ENCODE assay signal across 8 mouse cellular contexts in genomic region chr2:102132945-102133558, GRCm38 (mm10). TPM values are rescaled to one million over a fixed set of nuclear protein-coding genes. Genes with fewer than 3 reads are reported as not detected.
DNase-seq lines count a peak whose midpoint lies in the region; ATAC-seq lines count a peak whose summit lies in the region.

No protein-coding gene starts in this region.

- 30% methylated on average over 10 of the region's 10 CpGs for WGBS in kidney, embryonic 15.5 days
- WGBS in liver, embryonic 13.5 days (ENCODE audit: insufficient replicate concordance) = 55% methylated on average over 10 of the region's 10 CpGs
- WGBS in heart, embryonic 11.5 days (ENCODE audit: insufficient replicate concordance) = 49% methylated on average over 10 of the region's 10 CpGs

- ATAC-seq in kidney, embryonic 15.5 days (replicated peaks; ENCODE audit: low FRiP score) = peak; percentile 58; the same call in 1 of the 2 replicates
- peak; percentile 69 for ATAC-seq in liver, embryonic 13.5 days (ENCODE audit: low read depth)
- ATAC-seq in heart, embryonic 11.5 days (replicated peaks; ENCODE audit: insufficient number of reproducible peaks, low FRiP score, low TSS enrichment) = no peak

- no peak overlapping the region for H3K4me2 ChIP-seq in kidney, embryonic 15.5 days
- H3K4me2 ChIP-seq in liver, embryonic 13.5 days = peak overlapping the region; percentile 16; the same call in 1 of the 2 replicates
- H3K4me2 ChIP-seq in heart, embryonic 11.5 days = no peak overlapping the region

- no peaks in the 10 kb centered on the region for H3K36me3 ChIP-seq in kidney, embryonic 15.5 days
- H3K36me3 ChIP-seq in liver, embryonic 13.5 days = no peaks in the 10 kb centered on the region
- H3K36me3 ChIP-seq in heart, embryonic 11.5 days (ENCODE audit: control insufficient read depth, insufficient read depth, low read length) = no peaks in the 10 kb centered on the region

- H3K27me3 ChIP-seq in kidney, embryonic 15.5 days = 0 out of 2 replicates have a peak, but pooled peaks cover 3% of the 10 kb centered on the region
- H3K27me3 ChIP-seq in liver, embryonic 13.5 days = no peaks in the 10 kb centered on the region
- H3K27me3 ChIP-seq in heart, embryonic 11.5 days (ENCODE audit: control insufficient read depth, insufficient read depth, low read length) = no peaks in the 10 kb centered on the region

- peak; percentile 57 to 70 for DNase-seq in lung, adult 18-20 months
- no peak for DNase-seq in lung, postnatal 10 days
- DNase-seq in liver, embryonic 13.5 days = no peak
- DNase-seq in yolk sac, embryonic 10.5 days (ENCODE audit: low spot score) = peak; percentile 78
- no peak for DNase-seq in spleen, adult 18-20 months
- no peak for DNase-seq in frontal cortex, adult 2 months (ENCODE audit: extremely low spot score in 1 of 2, low spot score in 1 of 2)

- H3K27ac ChIP-seq in kidney, embryonic 15.5 days = peak overlapping the region; percentile 42
- peak overlapping the region; percentile 69 for H3K27ac ChIP-seq in liver, embryonic 13.5 days
- H3K27ac ChIP-seq in heart, embryonic 11.5 days (ENCODE audit: low read depth, low read length) = no peak overlapping the region

- H3K9ac ChIP-seq in kidney, embryonic 15.5 days = no peak overlapping the region
- no peak overlapping the region for H3K9ac ChIP-seq in liver, embryonic 13.5 days
- no peak overlapping the region for H3K9ac ChIP-seq in heart, embryonic 11.5 days (ENCODE audit: low read depth, low read length)

- H3K9me3 ChIP-seq in kidney, embryonic 15.5 days (replicated peaks) = no peaks in the 10 kb centered on the region
- H3K9me3 ChIP-seq in liver, embryonic 13.5 days (replicated peaks) = no peaks in the 10 kb centered on the region
- no peaks in the 10 kb centered on the region for H3K9me3 ChIP-seq in heart, embryonic 11.5 days (replicated peaks; ENCODE audit: control insufficient read depth, low read length)

- H3K4me3 ChIP-seq in kidney, embryonic 15.5 days (replicated peaks) = no peak overlapping the region
- H3K4me3 ChIP-seq in liver, embryonic 13.5 days (replicated peaks) = no peak overlapping the region
- no peak overlapping the region for H3K4me3 ChIP-seq in heart, embryonic 11.5 days (ENCODE audit: low read depth, low read length)

- H3K4me1 ChIP-seq in kidney, embryonic 15.5 days = peaks cover 51% of the 10 kb centered on the region
- H3K4me1 ChIP-seq in liver, embryonic 13.5 days (replicated peaks) = peaks cover 41% of the 10 kb centered on the region
- H3K4me1 ChIP-seq in heart, embryonic 11.5 days (ENCODE audit: control insufficient read depth, insufficient read depth, low read length) = peaks cover 3% of the 10 kb centered on the region

RNA-seq across cellular contexts. Expression of gene Ldlrad3, which starts 53.1 kb away (rescaled TPM):
- 38.0 and 40.4 TPM in 2 replicates for polyA plus RNA-seq in kidney, embryonic 15.5 days (2015; fragmentation: Nextera tagmentation; extraction: Ambion mirVana)
- polyA plus RNA-seq in liver, embryonic 13.5 days (2015; fragmentation: Nextera tagmentation; extraction: Ambion mirVana) = 3.8 and 5.1 TPM in 2 replicates
- 19.0 and 19.2 TPM in 2 replicates for polyA plus RNA-seq in heart, embryonic 11.5 days (2014; fragmentation: Nextera tagmentation; extraction: Ambion mirVana)
- 11.0 and 12.1 TPM in 2 replicates for polyA plus RNA-seq in frontal cortex, adult 2 months (2012; rRNA removed)

Comparison
In these comparisons a context has a peak if more than half of its experiments do, and no peak if none do; other contexts are left out.
1. DNase-seq: peak in lung, adult 18-20 months (2 of 2) and yolk sac, embryonic 10.5 days (single experiment); none in lung, postnatal 10 days (single experiment), liver, embryonic 13.5 days (single experiment), spleen, adult 18-20 months (0 of 2) and frontal cortex, adult 2 months (0 of 2).